Mouse (Mus musculus) neural tube, embryonic 14.5 days (tissue): ENCODE data around the gene Adarb2. TPM values are rescaled to one million over a fixed set of nuclear protein-coding genes. Genes with fewer than 3 reads are reported as not detected.
"Not testable (repeated sequence)": the region's sequence is repeated elsewhere in the genome, so short reads cannot be mapped to it uniquely, and the experiment has no call there.

Source experiments
- ATAC-seq: fragments of 200-750 bp; cut with Nextera tagmentation; 2 replicates; pipeline ENCODE4 v1.8.0; 2017; ENCODE audit warnings: low read depth, mild to moderate bottlenecking, moderate TSS enrichment, moderate library complexity
- H3K27ac ChIP-seq: fragments of 300-500 bp; sonication (generic); 2 replicates; pipeline ENCODE4 v1.5.1; 2014; ENCODE audit warnings: low read depth, mild to moderate bottlenecking, control low read depth, low read length, moderate library complexity, mixed read lengths
- H3K27me3 ChIP-seq: fragments of 300-500 bp; sonication (generic); 2 replicates; pipeline ENCODE4 v1.6.1; 2014; ENCODE audit warnings: low read length; ENCODE audit not compliant: control insufficient read depth, insufficient read depth
- H3K36me3 ChIP-seq: fragments of 300-500 bp; sonication (generic); 2 replicates; pipeline ENCODE4 v1.6.1; 2014; ENCODE audit warnings: low read length, mixed read lengths; ENCODE audit not compliant: control insufficient read depth, insufficient read depth
- H3K4me1 ChIP-seq: fragments of 300-500 bp; sonication (generic); 2 replicates; pipeline ENCODE4 v1.6.1; 2014; ENCODE audit warnings: low read length; ENCODE audit not compliant: control insufficient read depth, insufficient read depth
- H3K4me2 ChIP-seq: fragments of 300-500 bp; sonication (generic); 2 replicates; pipeline ENCODE4 v1.6.1; 2014; ENCODE audit warnings: mild to moderate bottlenecking, low read depth, low read length, control low read depth
- H3K4me3 ChIP-seq: fragments of 300-500 bp; sonication (generic); 2 replicates; pipeline ENCODE4 v1.5.1; 2014; ENCODE audit warnings: low read depth, low read length, control low read depth, mixed read lengths
- H3K9ac ChIP-seq: fragments of 300-500 bp; sonication (generic); replicated peaks from 2 replicates; pipeline ENCODE4 v1.6.1; 2014; ENCODE audit warnings: low read depth, mild to moderate bottlenecking, control low read depth, low read length, mixed read lengths
- H3K9me3 ChIP-seq: fragments of 300-500 bp; sonication (generic); 2 replicates; pipeline ENCODE4 v1.6.1; 2016; ENCODE audit warnings: low read length; ENCODE audit not compliant: control insufficient read depth
- WGBS: fragments of 180-500 bp; shearing (Covaris S2); extraction: QIAGEN DNeasy Blood & Tissue Kit; methylation state at CpG from one replicate; pipeline ENCODE4 v1.1.7; 2014; 5-methylcytosine and 5-hydroxymethylcytosine counted together
- polyA plus RNA-seq: library from polyadenylated mRNA; unstranded; fragments of >200 nt; fragmentation: Nextera tagmentation; extraction: Ambion mirVana; gene quantifications from 2 replicates; pipeline ENCODE4 v1.2.1, GENCODE M21; 2014

The Adarb2 gene
- polyA plus RNA-seq, 1 experiment from 2014 or later = 36.7 TPM

DNA sequence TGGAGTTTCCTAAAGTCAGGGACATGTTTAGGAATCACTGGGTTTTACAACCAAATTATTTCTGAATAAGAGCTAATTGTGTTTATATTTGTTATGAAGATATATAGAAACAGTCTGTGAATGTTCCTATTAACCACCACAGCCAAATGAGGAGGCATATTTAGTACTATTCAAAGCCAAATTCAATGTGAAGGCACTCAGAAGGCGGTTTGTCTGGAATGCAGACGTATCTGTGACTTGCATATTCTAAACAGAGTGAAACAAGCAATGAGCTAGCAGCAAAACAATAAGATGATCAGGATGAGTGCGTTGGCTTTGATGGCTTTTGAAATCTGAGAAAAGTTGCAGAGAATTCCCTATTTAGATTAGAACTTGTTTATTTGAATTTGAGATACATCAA, 387.8 kb downstream of the Adarb2 start:
- ATAC-seq = no peak
- no peaks in the 10 kb centered on the region for H3K9me3 ChIP-seq
- H3K4me1 ChIP-seq = no peaks in the 10 kb centered on the region
- 77% methylated on average over 3 of the region's 3 CpGs for WGBS
- H3K27ac ChIP-seq = no peak overlapping the region
- H3K36me3 ChIP-seq = no peaks in the 10 kb centered on the region
- no peak overlapping the region for H3K4me3 ChIP-seq
- H3K27me3 ChIP-seq = no peaks in the 10 kb centered on the region
- no peak overlapping the region for H3K9ac ChIP-seq
- H3K4me2 ChIP-seq = no peak overlapping the region

DNA sequence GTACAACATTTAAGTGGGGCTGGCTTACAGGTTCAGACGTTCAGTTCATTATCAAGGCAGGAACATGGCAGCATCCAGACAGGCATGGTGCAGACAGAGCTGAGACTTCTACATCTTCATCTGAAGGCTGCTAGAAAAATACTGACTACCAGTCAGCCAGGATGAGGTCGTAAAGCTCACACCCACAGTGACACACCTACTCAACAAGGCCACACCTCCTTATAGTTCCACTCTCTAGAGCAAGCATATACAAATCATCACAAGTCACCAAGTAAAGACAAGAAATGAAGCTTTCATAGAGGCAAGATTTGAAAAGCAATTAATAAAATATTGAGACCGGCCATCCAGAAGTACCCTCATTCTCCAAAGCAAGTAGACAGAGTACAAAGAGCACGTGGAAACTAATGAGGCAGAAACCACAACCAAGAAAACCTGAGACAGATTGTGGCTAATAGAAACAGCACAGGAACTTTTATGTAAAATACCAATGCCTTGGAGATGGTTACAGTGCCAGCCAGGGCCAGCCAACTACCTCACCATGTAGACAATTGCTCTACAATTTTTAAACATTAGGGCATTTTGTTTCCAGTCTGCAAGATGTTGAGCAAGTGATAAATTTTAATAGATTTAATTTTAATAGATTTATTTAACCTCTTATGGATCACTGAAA, 394.4 kb downstream of the Adarb2 start:
- H3K9me3 ChIP-seq = no peaks in the 10 kb centered on the region
- H3K4me1 ChIP-seq = no peaks in the 10 kb centered on the region
- H3K27me3 ChIP-seq = no peaks in the 10 kb centered on the region
- ATAC-seq = no peak
- no peaks in the 10 kb centered on the region for H3K36me3 ChIP-seq
- H3K4me3 ChIP-seq = no peak overlapping the region
- WGBS = 75% methylated on average over 4 of the region's 4 CpGs
- no peak overlapping the region for H3K4me2 ChIP-seq
- H3K9ac ChIP-seq = no peak overlapping the region
- no peak overlapping the region for H3K27ac ChIP-seq

DNA sequence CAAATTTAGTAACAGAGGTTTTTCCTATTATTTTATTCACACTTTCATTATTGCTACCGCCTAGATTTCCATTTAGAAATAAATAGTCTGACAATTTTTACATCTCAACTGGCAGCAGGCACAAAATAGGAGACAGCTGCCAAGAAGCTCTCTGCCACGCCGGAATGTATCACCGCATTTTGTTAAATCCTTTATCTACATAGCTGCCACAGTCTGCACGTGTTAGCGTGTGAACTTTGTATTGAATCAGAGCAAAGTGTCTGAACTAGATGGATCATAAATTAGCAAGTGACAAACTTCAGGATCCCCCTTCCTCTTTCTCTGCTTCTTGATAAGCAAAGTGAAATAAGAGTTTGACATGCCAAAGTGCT, 395.0 kb downstream of the Adarb2 start:
- 69% methylated on average over 6 of the region's 6 CpGs for WGBS

DNA sequence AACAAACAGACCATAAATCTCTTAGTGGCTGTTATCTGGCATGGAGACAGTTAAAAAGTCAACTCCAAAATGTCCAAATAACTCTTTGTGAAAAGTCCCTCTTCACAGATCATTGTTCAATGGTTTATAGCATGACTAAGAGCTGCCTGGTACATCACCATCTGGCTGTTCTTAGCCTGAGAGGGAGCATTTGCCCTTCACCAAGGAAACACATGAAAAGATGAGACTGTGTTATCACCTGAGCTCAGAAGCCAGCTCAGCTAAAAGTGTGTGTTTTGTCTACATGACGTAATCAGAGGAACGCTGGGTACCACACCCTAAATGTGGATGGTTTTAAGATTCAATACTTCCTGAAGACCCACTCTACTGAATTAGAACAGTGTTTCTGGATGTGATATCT, 403.0 kb downstream of the Adarb2 start:
- no peaks in the 10 kb centered on the region for H3K9me3 ChIP-seq
- H3K36me3 ChIP-seq = no peaks in the 10 kb centered on the region
- H3K9ac ChIP-seq = no peak overlapping the region
- no peak overlapping the region for H3K4me2 ChIP-seq
- no peaks in the 10 kb centered on the region for H3K27me3 ChIP-seq
- WGBS = 81% methylated on average over 2 of the region's 2 CpGs
- no peak overlapping the region for H3K4me3 ChIP-seq
- no peak for ATAC-seq
- no peaks in the 10 kb centered on the region for H3K4me1 ChIP-seq
- no peak overlapping the region for H3K27ac ChIP-seq

More for the DNA sequence above, 395.0 kb downstream of the Adarb2 start:
- Histone ChIP-seq H3K9ac (no peak overlapping the region), H3K27me3 (no peaks in the 10 kb centered on the region), H3K4me3 (no peak overlapping the region), H3K27ac (no peak overlapping the region), H3K9me3 (no peaks in the 10 kb centered on the region), H3K4me1 (no peaks in the 10 kb centered on the region), H3K36me3 (no peaks in the 10 kb centered on the region), H3K4me2 (no peak overlapping the region)
- ATAC-seq = no peak

DNA sequence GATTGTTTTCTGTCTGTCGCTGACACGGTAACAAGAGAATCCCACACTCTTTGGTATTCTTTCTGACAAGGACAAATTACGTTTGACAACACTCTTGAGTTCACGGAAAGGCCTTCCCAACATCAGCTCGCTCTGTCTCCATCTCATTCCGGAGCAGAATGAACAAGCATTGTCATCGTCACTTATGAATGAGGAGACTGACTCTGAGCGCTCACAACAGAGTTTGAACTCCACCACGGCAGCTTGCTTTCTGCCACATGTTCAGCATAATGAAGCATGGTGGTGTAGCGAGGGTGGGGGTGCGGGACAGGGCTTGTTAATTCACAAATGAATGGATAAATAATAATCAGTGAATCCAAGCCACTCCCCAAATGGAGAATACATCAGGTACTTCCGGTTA, 405.4 kb downstream of the Adarb2 start:
- no peak overlapping the region for H3K9ac ChIP-seq
- no peaks in the 10 kb centered on the region for H3K4me1 ChIP-seq
- no peak overlapping the region for H3K4me3 ChIP-seq
- no peak overlapping the region for H3K27ac ChIP-seq
- H3K4me2 ChIP-seq = no peak overlapping the region
- no peaks in the 10 kb centered on the region for H3K27me3 ChIP-seq
- 65% methylated on average over 12 of the region's 12 CpGs for WGBS
- no peaks in the 10 kb centered on the region for H3K36me3 ChIP-seq
- H3K9me3 ChIP-seq = no peaks in the 10 kb centered on the region
- no peak for ATAC-seq

DNA sequence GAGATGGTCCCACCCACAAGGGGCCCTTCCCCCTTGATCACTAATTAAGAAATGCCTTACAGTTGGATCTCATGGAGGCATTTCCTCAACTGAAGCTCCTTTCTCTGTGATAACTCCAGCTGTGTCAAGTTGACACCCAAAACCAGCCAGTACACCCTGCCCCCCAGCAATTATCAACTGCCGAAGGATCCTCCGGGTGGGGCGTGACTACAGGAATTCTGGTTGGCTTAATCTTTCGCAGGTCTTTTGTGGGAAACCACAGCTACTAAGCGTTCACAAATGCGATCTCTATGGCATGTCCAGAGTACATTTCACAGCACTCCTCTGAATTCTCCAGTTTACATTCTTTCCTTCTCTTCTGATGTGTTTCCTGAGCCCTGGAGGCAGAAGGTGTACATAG, 406.3 kb downstream of the Adarb2 start:
- H3K27ac ChIP-seq, H3K4me1 ChIP-seq, H3K4me2 ChIP-seq, ATAC-seq, H3K9ac ChIP-seq, H3K36me3 ChIP-seq, H3K27me3 ChIP-seq, H3K4me3 ChIP-seq, H3K9me3 ChIP-seq: not testable (repeated sequence)
- 93% methylated on average over 6 of the region's 6 CpGs for WGBS

DNA sequence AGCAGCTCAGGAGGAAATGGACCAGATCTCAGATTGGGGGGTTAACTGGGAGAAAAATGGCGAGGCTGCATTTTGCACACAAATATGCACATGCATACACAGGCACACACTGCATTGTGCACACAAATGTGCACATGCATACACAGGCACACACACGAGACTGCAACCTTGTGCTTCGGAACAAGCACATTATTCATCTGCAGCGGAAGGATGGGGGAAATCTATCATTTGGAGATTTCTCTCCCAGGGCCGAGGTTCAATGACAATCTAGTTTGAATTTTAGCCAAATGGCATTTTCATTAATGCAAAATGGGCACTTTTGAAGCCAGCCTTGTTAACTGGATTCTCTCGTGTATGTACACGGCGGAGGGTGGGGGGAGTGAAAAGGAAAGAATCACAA, 408.3 kb downstream of the Adarb2 start:
- no peak overlapping the region for H3K27ac ChIP-seq
- no peak for ATAC-seq
- H3K4me2 ChIP-seq = no peak overlapping the region

DNA sequence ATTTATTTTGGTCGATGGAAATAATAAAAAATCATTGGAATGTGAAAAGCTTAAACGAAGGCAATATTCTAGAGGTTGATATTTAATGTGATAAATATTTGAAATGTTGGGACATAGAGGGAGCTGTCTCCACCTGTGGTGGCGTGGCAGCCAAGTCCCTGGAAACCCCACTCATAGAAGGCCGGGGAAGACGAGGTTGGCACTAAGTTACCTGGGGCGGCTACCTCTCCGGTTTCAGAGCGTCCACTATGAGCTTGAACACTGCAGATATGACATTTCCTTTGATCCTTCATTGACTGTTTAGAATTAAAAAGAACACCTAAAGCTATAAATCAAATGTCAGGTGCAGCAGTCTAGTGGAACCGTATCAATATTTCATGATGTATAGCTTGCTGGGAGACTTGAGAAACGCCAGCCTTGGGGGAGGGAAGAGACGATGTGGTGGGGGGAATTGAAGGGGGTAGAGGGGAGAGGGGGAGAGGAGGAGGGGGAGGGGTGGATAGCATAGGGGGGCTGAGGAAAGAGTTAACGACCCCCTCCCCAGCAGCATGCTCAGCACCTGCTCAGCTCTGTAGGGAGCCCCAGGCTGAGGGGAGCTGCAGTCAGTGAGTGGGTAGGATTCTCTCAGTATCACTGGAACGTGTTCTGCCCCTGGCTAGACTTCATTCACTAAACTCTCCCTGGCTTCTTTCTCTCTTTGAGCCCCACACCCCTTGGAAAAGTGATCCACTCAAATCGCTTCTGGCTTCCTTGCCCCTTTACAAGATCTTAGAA, 410.1 kb downstream of the Adarb2 start:
- no peak overlapping the region for H3K4me2 ChIP-seq
- H3K27ac ChIP-seq = no peak overlapping the region
- no peak overlapping the region for H3K9ac ChIP-seq
- H3K27me3 ChIP-seq = no peaks in the 10 kb centered on the region
- ATAC-seq = peak; percentile 62; the same call in 1 of the 2 replicates
- 63% methylated on average over 14 of the region's 14 CpGs for WGBS
- H3K4me3 ChIP-seq = no peak overlapping the region
- H3K36me3 ChIP-seq = no peaks in the 10 kb centered on the region
- H3K4me1 ChIP-seq = no peaks in the 10 kb centered on the region
- H3K9me3 ChIP-seq = no peaks in the 10 kb centered on the region

More for the DNA sequence above, 408.3 kb downstream of the Adarb2 start:
- Histone ChIP-seq H3K4me3 (no peak overlapping the region), H3K36me3 (no peaks in the 10 kb centered on the region), H3K4me1 (no peaks in the 10 kb centered on the region), H3K9me3 (no peaks in the 10 kb centered on the region), H3K27me3 (no peaks in the 10 kb centered on the region), H3K9ac (no peak overlapping the region)
- WGBS = 55% methylated on average over 8 of the region's 8 CpGs

DNA sequence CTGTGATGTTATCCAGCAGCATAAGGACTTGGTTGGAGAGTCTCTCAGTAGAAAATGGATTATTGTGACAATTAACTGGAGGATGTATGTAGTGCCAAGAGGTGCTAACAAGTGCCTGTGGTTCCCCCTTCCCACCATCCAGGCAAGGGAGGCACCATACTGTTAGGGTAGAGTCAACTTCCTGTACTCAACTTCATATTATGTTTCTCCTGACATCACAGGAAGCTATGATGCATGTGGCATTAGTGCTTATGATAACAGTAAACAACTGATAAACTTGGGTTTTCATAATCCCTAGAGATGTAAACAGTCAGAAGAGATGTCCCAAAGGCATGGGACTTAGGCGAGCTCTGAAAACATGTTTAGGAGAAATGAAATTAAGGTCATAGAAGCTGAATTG, 414.0 kb downstream of the Adarb2 start:
- Histone ChIP-seq H3K4me3 (no peak overlapping the region), H3K4me1 (no peaks in the 10 kb centered on the region), H3K9me3 (no peaks in the 10 kb centered on the region), H3K9ac (no peak overlapping the region), H3K27ac (no peak overlapping the region), H3K4me2 (no peak overlapping the region), H3K27me3 (no peaks in the 10 kb centered on the region), H3K36me3 (no peaks in the 10 kb centered on the region)
- ATAC-seq = no peak
- WGBS = 96% methylated on average over 1 of the region's 1 CpGs
